Mouse (Mus musculus) CD4-positive helper T cell, adult 2 months (primary cell): ENCODE measurements around the gene Rhbg.

Experiments
- DNase-seq: peaks from one replicate; pipeline ENCODE4 v3.0.0-alpha.2; 2012; ENCODE audit warnings: low read depth, missing footprints, low spot score

The Rhbg gene

DNA sequence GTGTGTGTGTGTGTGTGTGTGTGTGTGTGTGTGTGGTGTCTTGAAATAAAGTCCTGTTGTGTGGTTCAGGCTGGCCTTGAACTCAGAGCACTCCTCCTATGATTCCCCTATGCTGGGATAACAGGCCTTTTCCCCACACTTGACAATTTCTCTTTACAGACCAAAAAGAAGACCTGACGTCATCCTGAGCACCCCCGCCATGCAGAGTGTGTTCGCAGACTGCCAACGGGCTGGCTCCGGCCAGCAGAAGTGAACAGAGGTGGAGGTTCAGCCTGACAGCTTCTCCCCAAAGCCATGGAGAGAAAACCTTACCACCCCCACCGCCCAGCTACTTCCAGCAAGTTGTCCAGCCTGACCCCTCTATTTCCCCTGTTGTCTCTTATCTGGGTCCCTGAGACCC lies 25.0 kb downstream of the Rhbg start:
- no peak for DNase-seq

- no peak for DNase-seq
These were observed 25.6 kb downstream of the Rhbg start for GRCm38 (mm10) chr3:88228906-88229305.

- no peak for DNase-seq
These were observed 26.5 kb downstream of the Rhbg start for GRCm38 (mm10) chr3:88227976-88228375.

- DNase-seq, result no peak
These were observed 27.2 kb downstream of the Rhbg start for GRCm38 (mm10) chr3:88227260-88227659.

DNA sequence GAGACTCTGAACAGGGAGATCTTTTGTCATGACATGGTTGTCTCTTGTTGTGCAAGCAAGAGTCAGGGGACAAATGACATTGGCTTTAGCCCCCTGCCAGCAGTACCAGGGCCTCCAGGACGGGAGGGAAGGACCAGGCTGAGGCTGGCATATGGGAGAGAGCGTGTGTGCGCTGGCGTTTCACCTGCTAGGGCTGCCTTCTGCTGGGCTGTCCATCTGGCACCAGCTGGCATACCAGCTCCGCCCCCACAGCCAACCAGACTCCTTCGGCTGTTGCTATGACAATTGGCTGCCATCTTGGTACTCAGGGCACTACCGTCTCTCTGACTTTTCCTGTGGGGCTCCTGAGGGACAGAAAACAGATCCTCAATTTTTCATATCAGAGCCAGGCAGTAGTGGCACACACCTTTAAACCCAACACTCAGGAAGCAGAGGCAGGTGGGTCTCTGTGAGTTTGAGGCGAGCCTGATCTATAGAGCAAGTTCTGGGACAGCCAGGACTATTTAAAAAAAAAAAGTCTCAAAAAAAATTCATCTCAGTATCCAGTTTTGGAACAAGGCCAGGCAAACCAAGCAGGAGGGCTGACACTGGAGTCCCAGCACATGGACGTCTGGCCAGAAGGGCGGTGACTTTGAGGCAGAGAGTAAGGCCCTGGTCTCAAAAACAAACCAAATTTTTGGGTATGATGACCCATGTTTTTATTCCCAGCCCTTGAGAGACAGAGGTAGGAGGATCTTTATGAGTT lies 28.2 kb downstream of the Rhbg start:
- DNase-seq, result no peak

- no peak for DNase-seq
These were observed 29.6 kb downstream of the Rhbg start for GRCm38 (mm10) chr3:88224929-88225328.

DNA sequence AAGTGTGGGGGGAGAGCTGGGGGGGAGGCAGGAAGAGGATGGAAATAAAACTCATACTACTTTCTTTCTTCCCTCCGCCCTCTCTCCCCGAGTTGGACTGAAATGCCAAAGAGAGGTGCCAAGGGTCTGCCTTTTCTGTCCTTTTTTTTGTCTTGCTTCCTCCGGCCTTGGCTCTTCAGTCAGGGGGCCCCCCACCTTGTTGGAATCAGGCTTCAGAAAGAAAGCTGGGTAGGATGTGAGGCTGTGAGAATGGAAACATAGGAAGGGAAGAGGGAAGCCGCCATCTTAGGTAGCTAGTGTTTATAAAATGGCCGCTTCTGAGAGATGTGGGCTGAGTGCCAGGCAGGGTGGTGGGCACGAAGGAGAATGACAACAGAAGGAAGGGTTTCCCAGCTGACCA lies 32.1 kb downstream of the Rhbg start:
- no peak for DNase-seq

DNA sequence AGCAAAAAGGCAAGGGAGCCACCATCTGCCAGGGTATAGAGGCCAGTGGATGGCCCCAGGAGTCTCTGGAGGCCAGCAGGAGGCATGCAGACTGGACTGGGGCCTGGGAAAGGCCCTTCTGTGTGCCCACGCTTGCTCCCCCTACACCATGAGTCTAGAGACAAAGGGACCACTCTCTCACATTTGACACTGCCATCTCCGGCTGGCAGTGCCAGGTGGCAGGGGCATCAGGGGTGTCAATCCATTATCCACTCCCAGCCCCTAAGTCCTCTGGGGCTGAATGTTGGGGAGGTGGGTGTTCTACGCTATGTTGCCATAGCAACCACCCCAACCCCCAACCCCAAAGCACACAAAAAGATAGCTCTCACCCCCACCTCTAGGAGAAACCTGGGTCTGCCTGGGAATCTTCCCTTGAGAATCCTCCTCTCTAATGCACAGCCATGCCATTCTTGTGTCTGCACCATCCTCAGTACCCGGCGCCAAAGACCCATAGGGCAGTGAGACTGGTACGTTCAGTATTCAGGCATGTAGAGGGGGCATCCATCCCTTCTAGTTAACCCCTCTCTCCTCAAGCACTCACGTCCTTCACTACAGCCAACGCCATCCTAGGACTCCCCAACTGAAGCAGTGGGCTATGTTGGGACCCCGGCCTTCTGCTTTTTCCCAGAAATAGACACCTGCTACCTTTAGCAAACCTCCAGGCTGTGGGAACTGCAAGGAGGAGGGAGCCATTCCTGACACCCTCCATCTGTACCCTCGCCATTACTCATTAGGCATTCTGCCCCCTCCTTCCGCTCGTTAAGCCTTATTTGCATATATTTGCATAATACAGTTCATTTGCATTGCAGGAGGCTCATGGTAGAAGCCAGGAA lies 32.8 kb downstream of the Rhbg start:
- no peak for DNase-seq

DNA sequence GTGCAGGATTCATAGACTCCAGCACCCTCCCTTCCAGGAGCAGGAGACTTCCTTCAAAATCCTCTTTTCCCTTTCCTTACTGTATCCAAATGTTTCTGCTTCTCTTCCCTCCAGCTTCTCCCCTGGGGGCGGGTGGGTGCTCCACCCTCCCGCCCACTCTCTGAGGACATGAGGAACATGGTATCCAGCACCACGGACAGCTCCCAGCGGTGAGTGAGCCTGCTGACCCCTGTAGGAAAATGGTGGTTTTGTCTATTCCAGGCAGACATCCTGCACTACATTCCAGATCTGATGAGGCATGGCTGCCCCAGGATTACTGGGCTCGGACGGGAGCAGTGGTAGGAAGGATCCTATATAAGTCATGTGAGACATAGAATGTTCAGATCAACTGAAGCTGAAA lies 33.7 kb downstream of the Rhbg start:
- peak; percentile 56 for DNase-seq

GRCm38 (mm10) chr3:88219940-88220339 lies 34.6 kb downstream of the Rhbg start:
- DNase-seq, result no peak

DNA sequence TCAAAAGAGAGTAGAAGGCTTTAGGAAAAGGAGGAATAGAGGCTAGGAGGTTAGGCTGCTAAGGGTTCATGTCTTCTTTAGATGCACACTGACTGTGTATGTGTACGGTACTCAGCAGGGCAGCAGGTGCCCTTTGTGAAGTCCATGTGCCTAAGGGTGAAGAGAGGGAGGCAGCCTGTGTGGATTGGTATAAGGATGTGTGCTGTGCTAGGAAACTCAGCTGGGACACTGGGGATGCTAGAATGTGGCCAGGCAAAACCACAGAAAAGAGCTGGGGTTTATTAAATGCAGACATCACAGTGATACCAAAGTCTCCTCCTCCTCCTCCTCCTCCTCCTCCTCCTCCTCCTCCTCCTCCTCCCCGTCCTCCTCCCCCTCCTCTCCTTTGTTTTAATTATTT lies 36.8 kb downstream of the Rhbg start:
- no peak for DNase-seq

- no peak for DNase-seq
These were observed 37.8 kb downstream of the Rhbg start for GRCm38 (mm10) chr3:88216534-88217326.

DNA sequence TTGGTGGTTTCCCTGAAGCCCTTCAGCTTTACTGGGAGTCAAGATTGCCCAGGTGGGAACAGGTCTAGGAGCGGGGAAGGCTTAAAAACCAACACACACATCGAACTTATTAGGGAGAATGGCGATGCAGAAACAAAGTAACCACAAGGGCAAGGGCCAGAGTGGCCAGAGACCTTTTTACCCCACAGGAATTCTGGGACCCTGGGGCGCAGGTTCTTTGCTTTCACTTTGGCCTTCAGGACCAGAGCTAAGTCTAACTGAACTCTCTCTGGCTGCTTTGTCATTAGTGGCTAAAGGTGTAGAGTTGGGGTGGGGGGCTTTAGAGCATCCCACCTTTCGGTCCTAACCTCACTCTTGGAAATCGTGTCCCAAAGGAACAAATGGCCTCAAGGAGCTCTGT lies 38.4 kb downstream of the Rhbg start:
- no peak for DNase-seq

DNA sequence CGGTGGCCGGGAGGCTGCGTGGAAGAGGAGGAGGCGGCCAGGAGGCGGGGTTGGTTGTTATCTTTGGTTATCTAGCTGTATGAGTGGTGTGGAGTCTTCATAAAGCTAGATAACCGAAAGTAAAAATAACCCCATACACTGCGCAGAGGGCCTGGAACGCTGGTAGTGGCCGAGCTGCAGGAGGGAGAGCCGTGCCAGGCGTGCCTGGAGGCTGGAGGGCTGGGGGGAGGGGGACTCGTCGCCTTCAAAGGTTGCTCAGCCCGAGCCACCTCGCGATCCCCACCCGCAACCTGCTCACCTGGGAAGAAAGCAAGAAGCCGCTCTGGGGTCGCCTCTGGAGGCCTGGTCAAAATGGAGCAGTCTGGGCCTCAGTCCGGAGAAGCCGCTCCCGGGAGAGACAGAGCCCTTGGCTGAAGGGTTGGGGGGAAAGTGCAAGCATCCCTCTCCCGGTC lies 38.9 kb downstream of the Rhbg start:
- peak; percentile 28 for DNase-seq

DNA sequence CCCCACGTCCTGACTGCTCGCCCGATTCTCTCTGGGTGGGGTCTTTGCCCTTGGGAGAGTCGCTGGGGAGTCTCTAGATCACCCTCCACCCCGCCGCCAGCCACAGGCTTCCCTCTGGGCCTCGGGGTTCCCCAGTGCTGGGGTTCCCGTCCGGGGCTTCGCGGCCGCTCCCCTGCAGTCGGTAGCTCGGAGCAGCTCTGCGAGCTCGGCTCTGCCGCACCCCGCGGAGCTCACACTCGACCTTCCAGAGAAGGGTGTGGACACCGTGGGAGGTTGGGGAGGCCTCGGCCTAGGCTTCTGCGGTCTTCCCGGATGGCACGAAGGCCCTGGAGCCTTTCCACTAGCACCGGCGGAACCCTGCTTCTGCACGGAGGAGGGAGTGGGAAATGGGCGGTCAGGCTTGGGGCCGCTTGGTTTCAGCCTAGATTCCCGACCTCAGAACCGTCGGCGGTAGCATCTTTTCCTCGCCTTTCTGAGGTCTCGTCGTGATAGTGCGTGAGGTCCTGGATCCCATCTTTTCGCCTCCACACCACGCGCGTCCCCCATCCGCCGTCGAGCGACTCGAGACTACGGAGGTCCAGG lies 39.4 kb downstream of the Rhbg start:
- DNase-seq, result peak; percentile 33

- DNase-seq, result no peak
These were observed 40.1 kb downstream of the Rhbg start for GRCm38 (mm10) chr3:88214197-88214938.

DNA sequence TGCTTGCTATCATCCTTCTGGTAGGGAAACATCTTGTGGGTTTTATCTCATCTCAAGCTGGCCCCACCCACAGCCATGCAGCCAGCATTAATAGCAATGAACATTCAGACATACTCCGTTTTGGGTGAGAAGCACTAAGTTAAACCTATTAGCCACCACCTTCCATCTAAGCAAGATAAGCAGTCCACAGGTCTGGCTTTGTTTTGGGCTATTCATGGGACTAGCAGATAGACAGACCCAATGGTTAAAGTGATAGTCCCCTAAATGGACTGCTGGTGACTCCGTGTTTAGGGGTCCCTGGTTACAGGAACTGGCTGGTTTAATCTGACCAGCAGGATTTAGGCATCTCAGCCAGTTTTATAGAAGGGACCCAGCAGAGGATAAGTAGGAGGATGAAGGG lies 41.5 kb downstream of the Rhbg start:
- DNase-seq, result no peak

GRCm38 (mm10) chr3:88212356-88212755 lies 42.2 kb downstream of the Rhbg start:
- DNase-seq, result no peak

DNA sequence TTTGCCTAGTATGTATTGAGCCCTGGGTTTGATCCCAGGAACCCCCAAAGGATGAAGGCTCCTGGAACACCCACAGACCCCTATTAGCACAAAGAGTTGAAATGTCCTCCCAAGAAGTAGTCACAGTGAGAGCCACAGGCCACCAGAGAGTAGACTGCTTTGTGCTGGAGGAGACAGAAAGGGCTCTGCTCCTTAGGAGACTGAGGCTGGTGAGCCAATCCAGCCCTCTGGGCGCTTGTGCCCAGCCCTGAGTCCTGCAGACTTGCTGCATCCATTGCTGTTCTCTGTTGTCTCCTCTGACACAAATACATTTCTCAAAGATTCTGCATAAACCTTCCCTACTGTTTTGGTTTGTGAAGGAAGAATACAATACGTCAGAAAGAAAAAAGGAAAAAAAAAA lies 43.6 kb downstream of the Rhbg start:
- DNase-seq, result no peak

DNA sequence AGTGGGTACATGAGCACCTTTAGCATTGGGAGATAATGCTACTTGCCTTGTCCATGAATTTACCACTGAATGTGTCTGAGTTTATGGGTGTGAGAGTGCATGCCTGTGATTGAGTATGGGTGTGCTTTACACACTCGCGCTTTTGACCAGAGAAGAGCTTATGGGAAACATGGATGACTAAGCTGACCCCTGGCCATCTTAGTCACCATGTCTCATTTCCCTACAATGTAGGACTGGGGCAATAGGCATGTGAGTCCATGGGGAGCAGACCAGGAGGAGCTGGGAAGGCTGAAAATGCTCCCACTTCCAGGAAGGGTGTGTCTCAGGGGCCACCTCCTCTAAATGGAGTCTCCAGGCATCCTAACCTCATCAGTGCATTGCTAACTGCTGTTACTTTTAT lies 44.4 kb downstream of the Rhbg start:
- DNase-seq, result no peak

GRCm38 (mm10) chr3:88209306-88209705 lies 45.2 kb downstream of the Rhbg start:
- no peak for DNase-seq
